Mouse (Mus musculus): ENCODE measurements at regions not wholly inside any gene's neighbourhood (a gene's known extent, or its start where the extent isn't known, plus 50 kb on each side); places are given as distances from the start of the nearest gene placed in this dataset.
A peak's percentile ranks its signal among the peaks of the same experiment; 100 is the strongest.

- H3K4me2 ChIP-seq (ENCODE audit: low read length): peak overlapping the region; percentile 29; the same call in 1 of the 2 replicates
- H3K36me3 ChIP-seq (ENCODE audit: control insufficient read depth, insufficient read depth, low read length): no peaks in the 10 kb centered on the region
- DNase-seq (ENCODE audit: low spot score) (no peak), ATAC-seq (replicated peaks; ENCODE audit: low FRiP score, low TSS enrichment, low read depth) (no peak)
- H3K27ac ChIP-seq (ENCODE audit: low read depth): no peak overlapping the region
- WGBS: 27% methylated on average over 10 of the region's 10 CpGs
- H3K9me3 ChIP-seq (ENCODE audit: control insufficient read depth, low read length): no peaks in the 10 kb centered on the region
- H3K27me3 ChIP-seq (replicated peaks; ENCODE audit: control insufficient read depth, insufficient read depth, low read length): no peaks in the 10 kb centered on the region
- peaks cover 7% of the 10 kb centered on the region; the same call in 1 of the 2 replicates for H3K4me1 ChIP-seq (replicated peaks; ENCODE audit: control insufficient read depth, insufficient read depth, low read length)
- H3K9ac ChIP-seq (ENCODE audit: low read length): no peak overlapping the region
- no peak overlapping the region for H3K4me3 ChIP-seq (ENCODE audit: low read depth, low read length)
These were observed 429.6 kb upstream of the Nr2f1 start for GRCm38 (mm10) chr13:78629041-78629727.

GRCm38 (mm10) chr13:78623652-78624051, 424.1 kb upstream of the Nr2f1 start:
- H3K4me2 ChIP-seq (ENCODE audit: low read length): no peak overlapping the region
- H3K9me3 ChIP-seq (ENCODE audit: control insufficient read depth, low read length): no peaks in the 10 kb centered on the region
- 50% methylated on average over 2 of the region's 2 CpGs for WGBS
- H3K27ac ChIP-seq (ENCODE audit: low read depth): no peak overlapping the region
- H3K4me1 ChIP-seq (replicated peaks; ENCODE audit: control insufficient read depth, insufficient read depth, low read length): no peaks in the 10 kb centered on the region
- no peak overlapping the region for H3K9ac ChIP-seq (ENCODE audit: low read length)
- no peaks in the 10 kb centered on the region for H3K36me3 ChIP-seq (ENCODE audit: control insufficient read depth, insufficient read depth, low read length)
- no peaks in the 10 kb centered on the region for H3K27me3 ChIP-seq (replicated peaks; ENCODE audit: control insufficient read depth, insufficient read depth, low read length)
- no peak for DNase-seq (ENCODE audit: low spot score)
- H3K4me3 ChIP-seq (ENCODE audit: low read depth, low read length): no peak overlapping the region
- no peak for ATAC-seq (replicated peaks; ENCODE audit: low FRiP score, low TSS enrichment, low read depth)

- H3K4me2 ChIP-seq (ENCODE audit: low read length): no peak overlapping the region
- ATAC-seq (replicated peaks; ENCODE audit: low FRiP score, low TSS enrichment, low read depth): no peak
- DNase-seq (ENCODE audit: low spot score): no peak
- H3K4me3 ChIP-seq (ENCODE audit: low read depth, low read length): no peak overlapping the region
- no peaks in the 10 kb centered on the region for H3K27me3 ChIP-seq (replicated peaks; ENCODE audit: control insufficient read depth, insufficient read depth, low read length)
- WGBS: 72% methylated on average over 1 of the region's 1 CpGs
- no peak overlapping the region for H3K9ac ChIP-seq (ENCODE audit: low read length)
- H3K27ac ChIP-seq (ENCODE audit: low read depth): no peak overlapping the region
- H3K9me3 ChIP-seq (ENCODE audit: control insufficient read depth, low read length): no peaks in the 10 kb centered on the region
- H3K4me1 ChIP-seq (replicated peaks; ENCODE audit: control insufficient read depth, insufficient read depth, low read length): no peaks in the 10 kb centered on the region
- H3K36me3 ChIP-seq (ENCODE audit: control insufficient read depth, insufficient read depth, low read length): no peaks in the 10 kb centered on the region
These were observed 403.3 kb upstream of the Nr2f1 start for GRCm38 (mm10) chr13:78602861-78603211.

GRCm38 (mm10) chr13:78602211-78602860, 402.8 kb upstream of the Nr2f1 start:
- H3K9ac ChIP-seq (ENCODE audit: low read length): no peak overlapping the region
- 55% methylated on average over 6 of the region's 6 CpGs for WGBS
- no peak overlapping the region for H3K27ac ChIP-seq (ENCODE audit: low read depth)
- H3K9me3 ChIP-seq (ENCODE audit: control insufficient read depth, low read length): no peaks in the 10 kb centered on the region
- H3K4me2 ChIP-seq (ENCODE audit: low read length): no peak overlapping the region
- no peak for DNase-seq (ENCODE audit: low spot score)
- H3K36me3 ChIP-seq (ENCODE audit: control insufficient read depth, insufficient read depth, low read length): no peaks in the 10 kb centered on the region
- H3K4me3 ChIP-seq (ENCODE audit: low read depth, low read length): no peak overlapping the region
- H3K4me1 ChIP-seq (replicated peaks; ENCODE audit: control insufficient read depth, insufficient read depth, low read length): no peaks in the 10 kb centered on the region
- no peak for ATAC-seq (replicated peaks; ENCODE audit: low FRiP score, low TSS enrichment, low read depth)
- H3K27me3 ChIP-seq (replicated peaks; ENCODE audit: control insufficient read depth, insufficient read depth, low read length): no peaks in the 10 kb centered on the region

- no peak overlapping the region for H3K9ac ChIP-seq (ENCODE audit: low read length)
- ATAC-seq (replicated peaks; ENCODE audit: low FRiP score, low TSS enrichment, low read depth) (no peak), DNase-seq (ENCODE audit: low spot score) (no peak)
- no peaks in the 10 kb centered on the region for H3K9me3 ChIP-seq (ENCODE audit: control insufficient read depth, low read length)
- no peak overlapping the region for H3K27ac ChIP-seq (ENCODE audit: low read depth)
- no peaks in the 10 kb centered on the region for H3K27me3 ChIP-seq (replicated peaks; ENCODE audit: control insufficient read depth, insufficient read depth, low read length)
- no peak overlapping the region for H3K4me2 ChIP-seq (ENCODE audit: low read length)
- H3K4me3 ChIP-seq (ENCODE audit: low read depth, low read length): no peak overlapping the region
- 58% methylated on average over 7 of the region's 7 CpGs for WGBS
- H3K4me1 ChIP-seq (replicated peaks; ENCODE audit: control insufficient read depth, insufficient read depth, low read length): no peaks in the 10 kb centered on the region
- no peaks in the 10 kb centered on the region for H3K36me3 ChIP-seq (ENCODE audit: control insufficient read depth, insufficient read depth, low read length)
These were observed 381.5 kb upstream of the Nr2f1 start for GRCm38 (mm10) chr13:78580863-78581595.

GRCm38 (mm10) chr13:78577497-78577896, 377.9 kb upstream of the Nr2f1 start:
- H3K4me2 ChIP-seq (ENCODE audit: low read length): no peak overlapping the region
- no peaks in the 10 kb centered on the region for H3K4me1 ChIP-seq (replicated peaks; ENCODE audit: control insufficient read depth, insufficient read depth, low read length)
- H3K27me3 ChIP-seq (replicated peaks; ENCODE audit: control insufficient read depth, insufficient read depth, low read length): no peaks in the 10 kb centered on the region
- H3K36me3 ChIP-seq (ENCODE audit: control insufficient read depth, insufficient read depth, low read length): no peaks in the 10 kb centered on the region
- no peak overlapping the region for H3K9ac ChIP-seq (ENCODE audit: low read length)
- ATAC-seq (replicated peaks; ENCODE audit: low FRiP score, low TSS enrichment, low read depth) (no peak), DNase-seq (ENCODE audit: low spot score) (no peak)
- WGBS: 86% methylated on average over 1 of the region's 1 CpGs
- H3K4me3 ChIP-seq (ENCODE audit: low read depth, low read length): no peak overlapping the region
- H3K27ac ChIP-seq (ENCODE audit: low read depth): no peak overlapping the region
- no peaks in the 10 kb centered on the region for H3K9me3 ChIP-seq (ENCODE audit: control insufficient read depth, low read length)

GRCm38 (mm10) chr13:78576300-78577296, 377.0 kb upstream of the Nr2f1 start:
- 48% methylated on average over 9 of the region's 9 CpGs for WGBS

GRCm38 (mm10) chr13:78571093-78571492, 371.5 kb upstream of the Nr2f1 start:
- WGBS: 78% methylated on average over 2 of the region's 2 CpGs
- H3K4me3 ChIP-seq (ENCODE audit: low read depth, low read length): no peak overlapping the region
- H3K9ac ChIP-seq (ENCODE audit: low read length): no peak overlapping the region
- H3K9me3 ChIP-seq (ENCODE audit: control insufficient read depth, low read length): no peaks in the 10 kb centered on the region
- no peaks in the 10 kb centered on the region for H3K36me3 ChIP-seq (ENCODE audit: control insufficient read depth, insufficient read depth, low read length)
- ATAC-seq (replicated peaks; ENCODE audit: low FRiP score, low TSS enrichment, low read depth) (no peak), DNase-seq (ENCODE audit: low spot score) (no peak)
- H3K4me2 ChIP-seq (ENCODE audit: low read length): no peak overlapping the region
- H3K27me3 ChIP-seq (replicated peaks; ENCODE audit: control insufficient read depth, insufficient read depth, low read length): no peaks in the 10 kb centered on the region
- H3K4me1 ChIP-seq (replicated peaks; ENCODE audit: control insufficient read depth, insufficient read depth, low read length): no peaks in the 10 kb centered on the region
- H3K27ac ChIP-seq (ENCODE audit: low read depth): no peak overlapping the region

More at GRCm38 (mm10) chr13:78576300-78577296, 377.0 kb upstream of the Nr2f1 start:
- Histone ChIP-seq H3K4me1 (replicated peaks; ENCODE audit: control insufficient read depth, insufficient read depth, low read length) (no peaks in the 10 kb centered on the region), H3K4me3 (ENCODE audit: low read depth, low read length) (no peak overlapping the region), H3K9ac (ENCODE audit: low read length) (no peak overlapping the region), H3K27me3 (replicated peaks; ENCODE audit: control insufficient read depth, insufficient read depth, low read length) (no peaks in the 10 kb centered on the region), H3K36me3 (ENCODE audit: control insufficient read depth, insufficient read depth, low read length) (no peaks in the 10 kb centered on the region), H3K4me2 (ENCODE audit: low read length) (no peak overlapping the region), H3K9me3 (ENCODE audit: control insufficient read depth, low read length) (no peaks in the 10 kb centered on the region), H3K27ac (ENCODE audit: low read depth) (no peak overlapping the region)
- no peak for ATAC-seq (replicated peaks; ENCODE audit: low FRiP score, low TSS enrichment, low read depth)
- no peak for DNase-seq (ENCODE audit: low spot score)

Measured in intestine, embryonic 14.5 days (tissue).